Mouse (Mus musculus) intestine, postnatal 0 days (tissue): ENCODE data around the gene Ms4a4b. TPM values are rescaled to one million over a fixed set of nuclear protein-coding genes. Genes with fewer than 3 reads are reported as not detected.

Experiments
- ATAC-seq: fragments of 200-750 bp; cut with Nextera tagmentation; 2 replicates; pipeline ENCODE4 v1.8.0; 2017; ENCODE audit warnings: mild to moderate bottlenecking, moderate TSS enrichment, moderate library complexity
- H3K27ac ChIP-seq: fragments of 300-500 bp; sonication (generic); 2 replicates; pipeline ENCODE4 v1.5.1; 2014; ENCODE audit warnings: mild to moderate bottlenecking, low read depth, low read length, moderate library complexity
- H3K27me3 ChIP-seq: fragments of 300-500 bp; sonication (generic); replicated peaks from 2 replicates; pipeline ENCODE4 v1.6.1; 2014; ENCODE audit warnings: low read length, mixed read lengths; ENCODE audit not compliant: control insufficient read depth, insufficient read depth
- H3K36me3 ChIP-seq: fragments of 300-500 bp; sonication (generic); 2 replicates; pipeline ENCODE4 v1.6.1; 2014; ENCODE audit warnings: mild to moderate bottlenecking, moderate library complexity; ENCODE audit not compliant: control insufficient read depth, insufficient read depth
- H3K4me1 ChIP-seq: fragments of 300-500 bp; sonication (generic); replicated peaks from 2 replicates; pipeline ENCODE4 v1.6.1; 2014; ENCODE audit warnings: antibody characterized with exemption, low read length, mixed read lengths; ENCODE audit not compliant: control insufficient read depth, insufficient read depth
- H3K4me2 ChIP-seq: fragments of 300-500 bp; sonication (generic); replicated peaks from 2 replicates; pipeline ENCODE4 v1.6.1; 2014; ENCODE audit warnings: low read depth, mild to moderate bottlenecking, moderate library complexity
- H3K4me3 ChIP-seq: fragments of 300-500 bp; sonication (generic); 2 replicates; pipeline ENCODE4 v1.5.1; 2014; ENCODE audit warnings: low read depth, low read length
- H3K9ac ChIP-seq: fragments of 300-500 bp; sonication (generic); 2 replicates; pipeline ENCODE4 v1.6.1; 2014; ENCODE audit warnings: mild to moderate bottlenecking, low read depth, low read length
- H3K9me3 ChIP-seq: fragments of 300-500 bp; sonication (generic); 2 replicates; pipeline ENCODE4 v1.6.1; 2016; ENCODE audit warnings: mixed run types; ENCODE audit not compliant: control insufficient read depth
- CTCF ChIP-seq: sonication (generic); IDR thresholded peaks from 2 replicates; pipeline ENCODE4 v1.5.1; 2016; ENCODE audit warnings: low read depth, mild to moderate bottlenecking, control low read depth, antibody characterized with exemption, moderate library complexity
- WGBS: fragments of 180-500 bp; shearing (Covaris S2); extraction: QIAGEN DNeasy Blood & Tissue Kit; methylation state at CpG from one replicate; pipeline ENCODE4 v1.1.7; 2014; 5-methylcytosine and 5-hydroxymethylcytosine counted together
- polyA plus RNA-seq: library from polyadenylated mRNA; unstranded; fragments of >200 nt; fragmentation: Nextera tagmentation; extraction: Ambion mirVana; gene quantifications from 2 replicates; pipeline ENCODE4 v1.2.1, GENCODE M21; 2015

Ms4a4b gene
- polyA plus RNA-seq, 1 experiment from 2014 or later, result 1.6 TPM

DNA sequence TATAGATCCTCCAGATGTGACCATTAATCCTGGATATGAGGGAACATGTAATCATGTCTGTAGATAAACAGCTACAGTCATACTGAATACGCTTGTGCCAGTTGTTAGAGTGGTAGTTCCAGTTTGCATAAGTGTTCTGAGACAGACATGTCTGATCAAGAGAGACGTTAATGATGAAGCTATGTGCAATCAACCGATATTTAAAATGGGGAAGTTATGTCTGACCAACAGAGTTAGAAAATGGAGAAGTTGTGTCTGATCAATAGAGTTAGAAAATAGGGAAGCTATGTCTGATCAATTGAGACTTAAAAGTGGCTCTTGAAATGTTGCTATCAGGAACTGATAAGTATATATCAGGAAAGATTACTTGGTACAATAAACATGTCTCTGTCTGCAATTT is 41.9 kb downstream of the Ms4a4b start:
- no peaks in the 10 kb centered on the region for H3K4me1 ChIP-seq
- 73% methylated on average over 3 of the region's 3 CpGs for WGBS
- ATAC-seq, result no peak
- no peak overlapping the region for H3K4me2 ChIP-seq
- H3K9me3 ChIP-seq, result no peaks in the 10 kb centered on the region
- no peaks in the 10 kb centered on the region for H3K36me3 ChIP-seq
- H3K9ac ChIP-seq, result no peak overlapping the region
- H3K27ac ChIP-seq, result no peak overlapping the region
- H3K4me3 ChIP-seq, result no peak overlapping the region
- H3K27me3 ChIP-seq, result no peaks in the 10 kb centered on the region
- TF ChIP-seq CTCF, result no peak

DNA sequence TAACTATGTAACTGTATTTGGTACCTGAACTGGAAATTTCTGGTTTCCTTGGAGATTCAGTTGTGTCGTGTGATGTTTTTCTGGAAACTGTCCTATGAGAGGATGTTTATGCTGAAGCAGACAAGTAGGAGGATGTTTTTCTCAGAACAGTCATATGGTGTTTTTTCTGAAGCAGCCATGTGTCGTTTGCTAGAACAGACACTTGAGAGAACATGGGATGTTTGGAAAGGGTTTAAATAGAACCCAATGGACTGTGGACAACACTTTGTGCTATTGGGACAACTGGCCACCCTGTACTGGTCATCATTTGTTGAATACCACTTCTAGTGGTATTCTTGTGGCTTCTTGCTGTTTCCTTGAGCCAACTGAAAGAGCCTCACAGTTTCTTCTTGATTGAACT is 42.4 kb downstream of the Ms4a4b start, which contains the start of gene Gm8369:
Gene Gm8369 (plus strand): TSS at position 193 of the 400 bp plus-strand sequence.
- no peak for ATAC-seq
- Histone ChIP-seq H3K4me1 (no peaks in the 10 kb centered on the region), H3K9ac (no peak within 1 kb of the TSS), H3K9me3 (no peaks in the 10 kb centered on the region), H3K27ac (no peak within 1 kb of the TSS), H3K4me2 (no peak within 1 kb of the TSS), H3K4me3 (no peak within 1 kb of the TSS), H3K36me3 (no peaks in the 10 kb centered on the region), H3K27me3 (no peaks in the 10 kb centered on the region)
- 61% methylated on average over 2 of the region's 2 CpGs for WGBS
- TF ChIP-seq CTCF, result no peak

DNA sequence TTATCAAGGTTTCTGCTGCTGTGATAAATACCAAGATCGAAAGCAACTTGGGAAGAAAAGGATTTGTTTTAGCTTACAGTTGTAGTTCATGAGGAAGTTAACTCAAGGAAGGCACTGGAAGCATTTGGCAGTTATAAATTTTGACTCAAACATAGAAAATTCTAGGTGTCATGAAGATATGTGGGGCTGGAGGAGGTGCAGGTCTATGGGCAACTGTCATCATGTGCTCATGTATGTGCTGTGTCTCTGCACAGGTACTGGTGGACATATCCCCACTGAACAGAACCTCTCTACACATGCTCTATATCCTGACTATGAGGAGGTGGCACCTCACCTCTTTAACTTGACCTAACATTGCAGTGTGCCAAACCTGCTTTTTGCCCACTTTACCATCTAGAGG is 43.2 kb downstream of the Ms4a4b start:
- Histone ChIP-seq H3K36me3 (no peaks in the 10 kb centered on the region), H3K27ac (no peak overlapping the region), H3K27me3 (no peaks in the 10 kb centered on the region), H3K4me1 (no peaks in the 10 kb centered on the region), H3K9me3 (no peaks in the 10 kb centered on the region), H3K4me2 (no peak overlapping the region), H3K9ac (no peak overlapping the region), H3K4me3 (no peak overlapping the region)
- WGBS, result 87% methylated on average over 1 of the region's 1 CpGs
- no peak for ATAC-seq
- no peak for TF ChIP-seq CTCF

DNA sequence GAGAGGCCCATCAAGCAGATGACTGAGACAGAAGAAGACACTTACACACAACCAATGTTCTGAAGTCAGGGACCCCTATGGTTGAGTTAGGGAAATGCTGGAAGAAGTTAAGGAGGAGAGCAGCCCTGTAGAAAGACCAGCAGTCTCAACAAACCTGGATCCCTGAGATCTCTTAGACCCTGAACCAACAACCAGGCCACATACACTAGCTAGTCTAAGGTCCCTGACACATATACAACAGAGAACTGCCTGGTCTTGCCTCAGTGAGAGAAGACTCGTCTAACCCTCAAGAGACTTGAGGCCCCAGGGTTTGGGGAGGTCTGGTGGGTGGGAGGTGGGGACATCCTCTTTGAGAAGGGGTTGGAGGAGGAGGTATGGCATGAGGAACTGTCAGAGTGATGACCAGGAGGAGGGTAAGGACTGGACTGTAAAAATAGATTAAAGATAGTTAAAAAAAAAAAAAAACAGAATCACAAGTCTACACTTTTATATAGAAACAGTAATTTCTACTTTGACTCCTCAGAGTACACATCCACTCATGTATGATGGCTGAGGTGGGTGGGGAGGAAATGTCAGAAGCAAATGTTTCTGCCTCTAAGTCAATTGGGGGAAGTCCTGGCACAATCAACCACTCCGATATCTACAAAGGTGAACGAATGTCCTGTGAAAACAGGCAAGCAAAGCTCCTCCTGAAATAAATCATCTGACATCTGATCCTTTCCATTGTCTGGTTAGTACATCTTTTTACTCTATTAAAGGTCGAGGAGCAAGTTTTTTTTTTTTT is 48.2 kb downstream of the Ms4a4b start:
- ATAC-seq, result no peak
- Histone ChIP-seq H3K27me3 (no peaks in the 10 kb centered on the region), H3K4me3 (no peak overlapping the region), H3K4me1 (no peaks in the 10 kb centered on the region), H3K9me3 (no peaks in the 10 kb centered on the region), H3K27ac (no peak overlapping the region), H3K9ac (no peak overlapping the region), H3K36me3 (no peaks in the 10 kb centered on the region), H3K4me2 (no peak overlapping the region)
- TF ChIP-seq CTCF, result no peak
- 65% methylated on average over 4 of the region's 4 CpGs for WGBS

DNA sequence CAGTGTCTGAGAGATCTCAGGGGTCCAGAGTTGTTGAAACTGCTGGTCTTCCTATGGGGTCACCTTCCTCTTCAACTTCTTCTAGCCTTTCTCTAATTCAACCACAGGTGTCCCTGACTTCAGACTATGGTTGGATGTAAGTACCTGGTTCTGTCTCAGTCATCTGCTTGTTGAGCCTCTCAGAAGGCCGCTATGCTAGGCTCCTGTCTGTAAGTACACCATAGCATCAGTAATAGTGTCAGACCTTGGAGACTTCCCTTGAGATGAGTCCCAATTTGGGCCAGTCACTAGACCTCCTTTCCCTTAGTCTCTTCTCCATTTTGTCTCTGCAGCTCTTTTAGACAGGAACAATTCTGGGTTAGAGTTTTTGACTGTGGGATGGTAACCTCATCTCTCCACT is 49.3 kb downstream of the Ms4a4b start:
- H3K4me2 ChIP-seq, result no peak overlapping the region
- 87% methylated on average over 1 of the region's 1 CpGs for WGBS
- TF ChIP-seq CTCF, result no peak

DNA sequence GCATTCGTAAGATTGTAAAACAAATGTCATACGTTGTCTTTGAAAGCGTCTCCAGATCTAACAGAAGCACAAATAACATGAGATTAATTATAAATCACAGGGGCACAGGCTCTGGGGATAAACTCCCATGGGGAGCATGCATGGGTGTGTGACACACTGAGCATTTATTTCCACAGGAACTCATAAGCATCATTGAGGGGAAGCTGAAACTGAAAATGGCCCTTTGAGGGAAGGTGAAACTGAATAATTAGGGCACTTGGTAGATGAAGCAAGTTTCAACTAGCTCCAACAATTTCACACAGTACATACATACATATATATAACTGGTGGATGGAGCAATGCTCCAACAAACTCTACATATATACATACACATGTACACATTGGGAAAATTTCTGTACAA is 51.2 kb downstream of the Ms4a4b start:
- no peak for TF ChIP-seq CTCF
- no peak overlapping the region for H3K9ac ChIP-seq
- 56% methylated on average over 3 of the region's 3 CpGs for WGBS
- no peaks in the 10 kb centered on the region for H3K36me3 ChIP-seq
- no peaks in the 10 kb centered on the region for H3K9me3 ChIP-seq
- H3K4me2 ChIP-seq, result no peak overlapping the region
- ATAC-seq, result no peak
- H3K27me3 ChIP-seq, result no peaks in the 10 kb centered on the region
- H3K4me1 ChIP-seq, result no peaks in the 10 kb centered on the region
- no peak overlapping the region for H3K4me3 ChIP-seq
- no peak overlapping the region for H3K27ac ChIP-seq

More for the DNA sequence above, 49.3 kb downstream of the Ms4a4b start:
- ATAC-seq, result no peak
- no peak overlapping the region for H3K27ac ChIP-seq
- no peaks in the 10 kb centered on the region for H3K36me3 ChIP-seq
- H3K9ac ChIP-seq, result no peak overlapping the region
- no peaks in the 10 kb centered on the region for H3K27me3 ChIP-seq
- H3K4me1 ChIP-seq, result no peaks in the 10 kb centered on the region
- H3K9me3 ChIP-seq, result no peaks in the 10 kb centered on the region
- no peak overlapping the region for H3K4me3 ChIP-seq
